Mouse (Mus musculus): ENCODE measurements around the gene Stard3nl. TPM values are rescaled to one million over a fixed set of nuclear protein-coding genes. Genes with fewer than 3 reads are reported as not detected.

Stard3nl gene
- polyA plus RNA-seq, 1 experiment from 2014 or later = 100 TPM

GRCm38 (mm10) chr13:19404623-19405022 is 9.0 kb upstream of the Stard3nl start:
- H3K27ac ChIP-seq = no peak overlapping the region
- 86% methylated on average over 2 of the region's 2 CpGs for WGBS
- H3K4me3 ChIP-seq = no peak overlapping the region
- H3K36me3 ChIP-seq (replicated peaks) = no peaks in the 10 kb centered on the region
- DNase-seq (ENCODE audit: extremely low spot score, low spot score) = no peak
- no peaks in the 10 kb centered on the region for H3K27me3 ChIP-seq (ENCODE audit: poor library complexity, severe bottlenecking)
- no peaks in the 10 kb centered on the region for H3K4me1 ChIP-seq
- H3K9me3 ChIP-seq = no peaks in the 10 kb centered on the region

GRCm38 (mm10) chr13:19394798-19395687 is 552 bp downstream of the Stard3nl start:
- 2% methylated on average over 25 of the region's 25 CpGs for WGBS
- no peaks in the 10 kb centered on the region for H3K9me3 ChIP-seq
- 0 out of 2 replicates have a peak, but pooled peaks cover 7% of the 10 kb centered on the region for H3K36me3 ChIP-seq (replicated peaks)
- peak overlapping the region; percentile 94 for H3K4me3 ChIP-seq
- peaks cover 25% of the 10 kb centered on the region for H3K4me1 ChIP-seq
- H3K27ac ChIP-seq = peak overlapping the region; percentile 96
- no peaks in the 10 kb centered on the region for H3K27me3 ChIP-seq (ENCODE audit: poor library complexity, severe bottlenecking)
- no peak for DNase-seq (ENCODE audit: extremely low spot score, low spot score)

- no peaks in the 10 kb centered on the region for H3K9me3 ChIP-seq
- 0 out of 2 replicates have a peak, but pooled peaks cover 7% of the 10 kb centered on the region for H3K36me3 ChIP-seq (replicated peaks)
- peak overlapping the region; percentile 94 for H3K4me3 ChIP-seq
- 79% methylated on average over 4 of the region's 4 CpGs for WGBS
- DNase-seq (ENCODE audit: extremely low spot score, low spot score) = no peak
- H3K27ac ChIP-seq = no peak overlapping the region
- no peaks in the 10 kb centered on the region for H3K27me3 ChIP-seq (ENCODE audit: poor library complexity, severe bottlenecking)
- peaks cover 27% of the 10 kb centered on the region for H3K4me1 ChIP-seq
These were observed 1.4 kb downstream of the Stard3nl start for GRCm38 (mm10) chr13:19394171-19394570.

- H3K27ac ChIP-seq = no peak overlapping the region
- no peak overlapping the region for H3K4me3 ChIP-seq
- DNase-seq (ENCODE audit: extremely low spot score, low spot score) = no peak
- no peaks in the 10 kb centered on the region for H3K9me3 ChIP-seq
- H3K4me1 ChIP-seq = peaks cover 27% of the 10 kb centered on the region
- no peaks in the 10 kb centered on the region for H3K27me3 ChIP-seq (ENCODE audit: poor library complexity, severe bottlenecking)
- H3K36me3 ChIP-seq (replicated peaks) = 0 out of 2 replicates have a peak, but pooled peaks cover 7% of the 10 kb centered on the region
- WGBS = 89% methylated on average over 2 of the region's 2 CpGs
These were observed 1.9 kb downstream of the Stard3nl start for GRCm38 (mm10) chr13:19393731-19394130.

GRCm38 (mm10) chr13:19391608-19392007 is 4.0 kb downstream of the Stard3nl start:
- H3K36me3 ChIP-seq (replicated peaks) = 0 out of 2 replicates have a peak, but pooled peaks cover 7% of the 10 kb centered on the region
- no peak for DNase-seq (ENCODE audit: extremely low spot score, low spot score)
- H3K4me1 ChIP-seq = peaks cover 25% of the 10 kb centered on the region
- H3K4me3 ChIP-seq = no peak overlapping the region
- no peak overlapping the region for H3K27ac ChIP-seq
- no peaks in the 10 kb centered on the region for H3K27me3 ChIP-seq (ENCODE audit: poor library complexity, severe bottlenecking)
- 92% methylated on average over 4 of the region's 4 CpGs for whole genome bisulfite sequencing
- H3K9me3 ChIP-seq = no peaks in the 10 kb centered on the region

GRCm38 (mm10) chr13:19390296-19390695 is 5.3 kb downstream of the Stard3nl start:
- H3K27ac ChIP-seq = no peak overlapping the region
- H3K36me3 ChIP-seq (replicated peaks) = 0 out of 2 replicates have a peak, but pooled peaks cover 7% of the 10 kb centered on the region
- DNase-seq (ENCODE audit: extremely low spot score, low spot score) = no peak
- no peak overlapping the region for H3K4me3 ChIP-seq
- H3K4me1 ChIP-seq = peaks cover 22% of the 10 kb centered on the region
- 64% methylated on average over 4 of the region's 4 CpGs for WGBS
- no peaks in the 10 kb centered on the region for H3K27me3 ChIP-seq (ENCODE audit: poor library complexity, severe bottlenecking)
- H3K9me3 ChIP-seq = no peaks in the 10 kb centered on the region

GRCm38 (mm10) chr13:19389896-19390295 is 5.7 kb downstream of the Stard3nl start:
- Histone ChIP-seq H3K4me3 (no peak overlapping the region), H3K4me1 (peaks cover 20% of the 10 kb centered on the region), H3K9me3 (no peaks in the 10 kb centered on the region), H3K36me3 (replicated peaks) (0 out of 2 replicates have a peak, but pooled peaks cover 7% of the 10 kb centered on the region), H3K27ac (no peak overlapping the region), H3K27me3 (ENCODE audit: poor library complexity, severe bottlenecking) (no peaks in the 10 kb centered on the region)
- DNase-seq (ENCODE audit: extremely low spot score, low spot score) = no peak
- WGBS = 36% methylated on average over 12 of the region's 12 CpGs

GRCm38 (mm10) chr13:19389434-19389833 is 6.2 kb downstream of the Stard3nl start:
- Histone ChIP-seq H3K27ac (no peak overlapping the region), H3K36me3 (replicated peaks) (0 out of 2 replicates have a peak, but pooled peaks cover 7% of the 10 kb centered on the region), H3K4me1 (peaks cover 15% of the 10 kb centered on the region), H3K4me3 (no peak overlapping the region), H3K9me3 (no peaks in the 10 kb centered on the region), H3K27me3 (ENCODE audit: poor library complexity, severe bottlenecking) (no peaks in the 10 kb centered on the region)
- 76% methylated on average over 1 of the region's 1 CpGs for WGBS
- no peak for DNase-seq (ENCODE audit: extremely low spot score, low spot score)

- peaks cover 4% of the 10 kb centered on the region; the same call in 1 of the 2 replicates for H3K4me1 ChIP-seq
- 92% methylated on average over 4 of the region's 4 CpGs for WGBS
- no peak for DNase-seq (ENCODE audit: extremely low spot score, low spot score)
- no peaks in the 10 kb centered on the region for H3K27me3 ChIP-seq (ENCODE audit: poor library complexity, severe bottlenecking)
- H3K36me3 ChIP-seq (replicated peaks) = no peaks in the 10 kb centered on the region
- H3K4me3 ChIP-seq = no peak overlapping the region
- no peaks in the 10 kb centered on the region for H3K9me3 ChIP-seq
- no peak overlapping the region for H3K27ac ChIP-seq
These were observed 10.4 kb downstream of the Stard3nl start for GRCm38 (mm10) chr13:19385226-19385625.

GRCm38 (mm10) chr13:19381112-19381828 is 14.3 kb downstream of the Stard3nl start:
- no peak overlapping the region for H3K27ac ChIP-seq
- 89% methylated on average over 9 of the region's 9 CpGs for WGBS
- no peaks in the 10 kb centered on the region for H3K9me3 ChIP-seq
- H3K4me3 ChIP-seq = no peak overlapping the region
- no peak for DNase-seq (ENCODE audit: extremely low spot score, low spot score)
- no peaks in the 10 kb centered on the region for H3K27me3 ChIP-seq (ENCODE audit: poor library complexity, severe bottlenecking)
- H3K4me1 ChIP-seq = no peaks in the 10 kb centered on the region
- H3K36me3 ChIP-seq (replicated peaks) = 0 out of 2 replicates have a peak, but pooled peaks cover 2% of the 10 kb centered on the region

- Histone ChIP-seq H3K36me3 (replicated peaks) (peaks cover 12% of the 10 kb centered on the region; the same call in 1 of the 2 replicates), H3K4me1 (no peaks in the 10 kb centered on the region), H3K9me3 (no peaks in the 10 kb centered on the region), H3K27ac (no peak overlapping the region), H3K4me3 (no peak overlapping the region), H3K27me3 (ENCODE audit: poor library complexity, severe bottlenecking) (no peaks in the 10 kb centered on the region)
- DNase-seq (ENCODE audit: extremely low spot score, low spot score) = no peak
- WGBS = 81% methylated on average over 6 of the region's 6 CpGs
These were observed 16.3 kb downstream of the Stard3nl start for GRCm38 (mm10) chr13:19379313-19379712.

GRCm38 (mm10) chr13:19372133-19372729 is 23.4 kb downstream of the Stard3nl start:
- DNase-seq (ENCODE audit: extremely low spot score, low spot score) = no peak
- Histone ChIP-seq H3K4me3 (no peak overlapping the region), H3K36me3 (replicated peaks) (peaks cover 64% of the 10 kb centered on the region), H3K27ac (no peak overlapping the region), H3K9me3 (no peaks in the 10 kb centered on the region), H3K4me1 (peaks cover 11% of the 10 kb centered on the region), H3K27me3 (ENCODE audit: poor library complexity, severe bottlenecking) (no peaks in the 10 kb centered on the region)
- 10% methylated on average over 8 of the region's 8 CpGs for WGBS

Measured in forebrain, embryonic 10.5 days (tissue).